Mouse (Mus musculus) kidney, adult 2 months (tissue): ENCODE measurements around the gene Fam222a. TPM values are rescaled to one million over a fixed set of nuclear protein-coding genes. Genes with fewer than 3 reads are reported as not detected.

Experiments
- DNase-seq: peaks from one replicate; pipeline ENCODE4 v3.0.0; 2021
- H3K27ac ChIP-seq: fragments of 200-500 bp; 2 replicates; pipeline ENCODE4 v1.5.1; 2012; ENCODE audit warnings: low read depth, low read length, control low read depth, inconsistent platforms; ENCODE audit not compliant: insufficient read depth
- H3K27me3 ChIP-seq: fragments of 200-500 bp; replicated peaks from 2 replicates; pipeline ENCODE4 v1.6.1; 2012; ENCODE audit warnings: mild to moderate bottlenecking, moderate library complexity, low read length, inconsistent platforms; ENCODE audit not compliant: control insufficient read depth, insufficient read depth
- H3K36me3 ChIP-seq: fragments of 200-500 bp; 2 replicates; pipeline ENCODE4 v1.6.1; 2012; ENCODE audit warnings: mild to moderate bottlenecking, moderate library complexity, low read length, inconsistent platforms; ENCODE audit not compliant: control insufficient read depth, insufficient read depth
- H3K4me1 ChIP-seq: fragments of 200-500 bp; 2 replicates; pipeline ENCODE4 v1.6.1; 2011; ENCODE audit warnings: low read length; ENCODE audit not compliant: control insufficient read depth, insufficient read depth
- H3K4me3 ChIP-seq: fragments of 200-500 bp; 2 replicates; pipeline ENCODE4 v1.5.1; 2011; ENCODE audit warnings: mild to moderate bottlenecking, low read depth, low read length, control low read depth; ENCODE audit not compliant: insufficient read depth
- CTCF ChIP-seq: fragments of 200-500 bp; conservative IDR thresholded peaks from 2 replicates; pipeline ENCODE4 v1.5.1; 2011; ENCODE audit warnings: low read depth, mild to moderate bottlenecking, control low read depth, low read length, moderate library complexity, mixed read lengths; ENCODE audit not compliant: insufficient read depth, insufficient read length
- POLR2A ChIP-seq: fragments of 200-500 bp; IDR thresholded peaks from one replicate; pipeline ENCODE4 v1.6.1; 2011; ENCODE audit warnings: low read depth, low read length, control low read depth
- WGBS: fragments of 180-500 bp; shearing (Covaris S2); methylation state at CpG from one replicate; pipeline ENCODE4 v1.1.7; 2018; 5-methylcytosine and 5-hydroxymethylcytosine counted together
- polyA plus RNA-seq: library from polyadenylated mRNA; depleted of rRNA; stranded (reverse); fragments of >200 nt; gene quantifications from 2 replicates; pipeline ENCODE4 v1.2.3, GENCODE M21; 2012

Fam222a gene
- polyA plus RNA-seq, 1 experiment: 4.9 TPM

DNA sequence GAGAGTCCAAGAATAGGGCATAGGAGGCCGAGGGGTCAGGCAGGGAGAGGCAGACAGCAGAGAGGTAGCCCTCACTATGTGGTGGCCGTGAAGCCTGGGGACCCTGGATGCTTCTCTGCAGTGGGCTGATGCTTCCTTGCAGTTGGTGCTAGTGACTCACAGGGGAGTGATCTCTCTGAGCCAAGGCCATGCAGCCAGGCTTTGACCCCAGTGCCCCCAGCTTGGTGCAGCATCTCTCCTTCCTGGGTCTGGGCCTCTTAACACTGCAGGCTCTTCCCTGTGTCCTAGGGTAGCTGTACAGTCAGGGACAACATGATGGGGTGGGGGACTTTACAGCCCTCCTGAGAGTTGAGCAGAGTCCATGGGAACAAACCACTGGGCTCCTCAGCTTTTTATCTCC lies 21.6 kb downstream of the Fam222a start:
- 31% methylated on average over 2 of the region's 2 CpGs for WGBS
- Histone ChIP-seq H3K27ac (peak overlapping the region; percentile 74), H3K4me1 (peaks cover 24% of the 10 kb centered on the region)

DNA sequence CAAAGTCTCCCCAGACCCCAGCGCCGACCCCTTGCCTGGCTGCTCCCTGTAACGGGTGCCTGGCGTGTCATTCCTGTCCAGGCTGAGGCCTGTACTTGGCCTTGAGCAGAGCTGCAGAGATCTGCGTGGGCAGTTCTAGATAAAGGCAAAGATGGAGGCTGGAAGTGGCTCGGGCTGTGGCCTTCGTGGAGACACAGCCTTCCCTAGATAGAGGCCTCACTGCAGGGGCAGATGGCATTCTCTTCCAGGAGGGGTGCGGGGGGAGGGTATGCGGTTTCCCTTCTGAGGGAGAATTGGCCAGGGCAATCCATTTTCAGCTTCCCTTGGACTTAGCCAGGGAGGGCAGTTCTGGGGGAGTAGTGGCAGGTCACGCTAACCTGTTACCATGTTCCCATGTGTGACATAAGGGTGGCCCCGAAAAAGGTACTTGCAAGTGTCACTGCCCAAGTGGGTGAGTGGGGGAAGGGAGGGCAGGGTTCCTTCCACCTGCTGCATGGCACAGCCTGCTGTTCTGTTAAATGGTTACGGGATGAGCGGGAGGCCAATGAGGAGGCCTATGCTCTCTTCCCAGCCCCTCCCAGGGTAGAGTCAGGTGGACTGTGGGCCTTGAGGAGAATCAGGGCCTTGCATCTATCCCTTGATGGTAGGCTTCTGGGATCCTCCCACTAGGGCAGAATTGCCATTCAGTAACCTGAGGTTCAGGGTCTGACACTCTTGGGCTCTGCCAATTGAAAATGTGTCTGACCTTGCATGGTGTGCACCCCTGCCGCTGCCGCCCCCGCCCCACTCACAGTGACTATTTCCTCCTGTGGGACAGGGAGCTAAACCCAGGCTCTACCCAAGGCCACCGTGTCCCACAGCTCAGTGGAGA lies 22.5 kb downstream of the Fam222a start:
- no peak for DNase-seq
- no peak overlapping the region for H3K4me3 ChIP-seq
- 68% methylated on average over 17 of the region's 17 CpGs for WGBS

More for the DNA sequence above, 21.6 kb downstream of the Fam222a start:
- DNase-seq: no peak
- Histone ChIP-seq H3K36me3 (no peaks in the 10 kb centered on the region), H3K4me3 (no peak overlapping the region), H3K27me3 (no peaks in the 10 kb centered on the region)
- TF ChIP-seq POLR2A: no peak
- TF ChIP-seq CTCF: no peak

DNA sequence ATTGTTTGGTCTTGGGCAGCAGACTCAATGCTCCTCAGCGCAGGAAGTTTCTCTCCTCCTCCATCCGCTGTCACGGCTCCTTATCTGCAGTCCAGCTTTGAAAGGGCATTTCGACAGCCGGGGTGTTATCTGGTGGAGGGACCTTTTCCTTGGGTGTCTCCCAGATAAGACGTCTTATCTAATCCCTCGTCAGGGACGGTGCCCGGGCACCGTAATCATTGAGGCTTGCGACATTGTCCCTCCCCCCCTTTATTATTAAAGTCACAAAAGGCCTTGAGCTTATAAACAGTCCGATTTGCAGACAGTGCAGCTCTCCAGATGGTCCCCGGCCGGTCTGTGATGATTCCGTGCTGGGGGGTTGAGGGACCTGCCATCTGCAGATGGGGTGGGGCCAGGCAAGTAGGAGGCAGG lies 23.3 kb downstream of the Fam222a start:
- DNase-seq: no peak
- Histone ChIP-seq H3K4me1 (peaks cover 35% of the 10 kb centered on the region), H3K4me3 (no peak overlapping the region), H3K36me3 (no peaks in the 10 kb centered on the region), H3K27ac (no peak overlapping the region), H3K27me3 (no peaks in the 10 kb centered on the region)
- TF ChIP-seq CTCF (no peak), POLR2A (no peak)
- WGBS: 61% methylated on average over 15 of the region's 15 CpGs

More for the DNA sequence above, 22.5 kb downstream of the Fam222a start:
- Histone ChIP-seq H3K4me1 (peaks cover 29% of the 10 kb centered on the region), H3K27ac (peak overlapping the region; percentile 21), H3K36me3 (no peaks in the 10 kb centered on the region), H3K27me3 (no peaks in the 10 kb centered on the region)
- no peak for TF ChIP-seq CTCF
- no peak for TF ChIP-seq POLR2A

DNA sequence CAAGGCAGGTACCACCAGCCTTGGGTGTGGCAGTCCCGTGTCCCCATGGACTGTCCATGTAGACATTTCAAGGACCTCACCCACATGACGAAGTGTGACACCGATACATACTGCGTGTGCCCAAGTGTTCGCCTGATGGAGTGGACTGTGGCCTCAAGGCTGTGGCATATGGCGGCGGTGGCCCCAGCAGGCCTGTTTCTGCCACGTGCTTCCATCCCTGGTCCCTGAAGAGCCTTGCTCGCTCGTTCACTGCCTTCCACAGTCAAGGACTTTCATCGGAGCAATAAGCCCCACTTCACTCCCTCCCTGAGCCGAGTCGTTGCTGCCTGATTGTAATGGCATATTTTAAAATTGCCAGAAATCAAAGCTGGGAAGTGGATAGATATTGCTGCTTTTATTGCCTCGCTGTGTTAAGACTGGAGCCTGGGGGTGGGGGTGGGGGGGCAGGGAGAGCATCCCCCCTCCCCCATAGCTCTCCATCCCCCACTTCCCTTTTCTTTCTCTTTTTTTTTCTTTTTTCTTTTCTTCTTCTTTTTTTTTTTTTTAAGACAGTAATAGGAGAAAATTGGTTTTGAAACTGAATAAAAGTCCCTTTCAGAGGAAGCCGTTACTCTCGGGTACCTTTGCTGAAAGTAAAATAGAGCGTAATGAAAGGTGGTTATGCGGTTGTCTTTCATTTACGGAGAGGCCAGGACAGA lies 24.8 kb downstream of the Fam222a start:
- peaks cover 49% of the 10 kb centered on the region for H3K4me1 ChIP-seq
- no peaks in the 10 kb centered on the region for H3K36me3 ChIP-seq
- no peak for TF ChIP-seq POLR2A
- TF ChIP-seq CTCF: no peak
- no peak overlapping the region for H3K4me3 ChIP-seq
- 66% methylated on average over 19 of the region's 19 CpGs for WGBS
- DNase-seq: no peak
- no peak overlapping the region for H3K27ac ChIP-seq
- no peaks in the 10 kb centered on the region for H3K27me3 ChIP-seq

DNA sequence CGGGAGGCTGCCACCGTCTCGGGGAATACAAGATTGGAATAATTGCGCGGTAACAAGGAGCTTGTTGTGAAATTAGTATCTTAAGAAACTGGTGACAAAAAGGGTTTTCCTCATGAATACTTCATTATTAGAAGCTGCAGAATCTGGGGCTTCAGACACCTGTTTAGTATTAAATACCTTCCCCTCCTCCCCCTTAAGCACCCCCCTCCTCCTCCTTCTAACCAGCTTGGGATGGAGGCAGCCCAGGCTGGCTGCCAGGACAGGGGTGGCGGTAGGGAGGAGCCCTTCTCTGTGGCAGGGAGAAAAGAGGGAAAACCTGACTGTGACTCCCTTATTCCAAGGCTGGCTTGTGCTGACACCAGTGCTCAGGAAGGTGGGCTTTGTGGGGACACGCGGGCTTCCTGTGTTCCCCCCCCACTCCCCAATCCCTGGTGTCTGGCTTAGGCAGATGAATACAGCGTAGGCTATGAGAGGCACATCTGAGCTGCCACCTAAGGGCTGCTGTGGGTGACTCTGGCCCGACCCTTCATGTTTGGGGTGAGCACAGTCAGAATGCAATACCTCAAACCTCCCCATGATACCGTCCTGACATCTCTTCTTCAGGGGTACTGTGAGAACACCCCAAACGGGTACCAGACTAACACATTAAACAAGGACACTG lies 25.5 kb downstream of the Fam222a start:
- Histone ChIP-seq H3K4me3 (no peak overlapping the region), H3K27me3 (no peaks in the 10 kb centered on the region), H3K4me1 (peaks cover 47% of the 10 kb centered on the region), H3K36me3 (no peaks in the 10 kb centered on the region), H3K27ac (peak overlapping the region; percentile 83)
- 50% methylated on average over 12 of the region's 12 CpGs for WGBS
- DNase-seq: peak; percentile 43
- no peak for TF ChIP-seq CTCF
- no peak for TF ChIP-seq POLR2A

DNA sequence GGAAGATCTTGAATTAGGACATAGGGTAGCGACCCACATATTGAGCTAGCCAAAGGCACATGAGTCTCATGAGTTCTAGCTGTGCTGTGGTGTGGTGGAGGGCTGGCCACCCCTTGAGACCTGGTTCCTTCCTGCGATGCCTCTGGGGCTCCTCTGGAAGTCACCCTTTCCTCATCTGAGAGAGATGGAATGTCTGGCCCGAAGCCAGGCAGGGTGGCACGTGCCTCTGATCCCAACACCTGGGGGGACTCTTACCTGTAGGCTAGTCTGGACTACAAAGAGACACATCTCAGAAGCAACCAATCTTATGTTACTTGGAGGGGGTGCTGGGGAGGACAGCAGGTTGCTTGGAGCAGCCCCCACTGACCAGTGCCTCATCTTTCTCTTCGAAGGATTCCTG lies 26.1 kb downstream of the Fam222a start:
- TF ChIP-seq CTCF (no peak), POLR2A (no peak)
- peak overlapping the region; percentile 83 for H3K27ac ChIP-seq
- H3K27me3 ChIP-seq: no peaks in the 10 kb centered on the region
- 43% methylated on average over 5 of the region's 5 CpGs for WGBS
- peak; percentile 64 for DNase-seq
- no peak overlapping the region for H3K4me3 ChIP-seq
- no peaks in the 10 kb centered on the region for H3K36me3 ChIP-seq
- H3K4me1 ChIP-seq: peaks cover 40% of the 10 kb centered on the region

DNA sequence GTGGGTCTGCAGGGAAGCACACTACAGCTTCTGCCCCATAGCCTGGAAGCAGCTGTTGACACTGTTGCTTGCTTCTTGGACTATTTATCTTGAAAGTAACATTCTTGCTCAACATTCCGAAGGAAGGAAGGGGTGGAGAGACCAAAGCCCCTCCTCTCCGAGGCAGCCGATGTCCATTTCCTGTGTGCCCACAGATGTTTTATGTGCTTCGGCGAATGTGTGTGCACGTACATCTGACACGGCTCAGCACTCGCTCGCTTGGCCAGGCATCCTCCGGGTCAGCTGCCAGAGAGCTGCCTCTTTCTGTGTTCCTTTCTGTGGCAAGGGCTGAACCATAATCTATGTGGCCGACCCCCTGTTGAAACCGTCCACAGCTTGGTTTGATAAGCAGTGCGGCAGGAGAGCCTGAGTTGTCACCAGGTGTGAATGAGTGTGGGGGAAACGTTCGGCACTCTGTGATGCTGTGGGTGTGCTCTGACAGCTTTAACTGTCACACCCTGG lies 27.0 kb downstream of the Fam222a start:
- no peaks in the 10 kb centered on the region for H3K27me3 ChIP-seq
- peaks cover 36% of the 10 kb centered on the region for H3K4me1 ChIP-seq
- peak overlapping the region; percentile 83 for H3K27ac ChIP-seq
- no peaks in the 10 kb centered on the region for H3K36me3 ChIP-seq
- H3K4me3 ChIP-seq: no peak overlapping the region
- peak; percentile 73 for DNase-seq
- WGBS: 24% methylated on average over 15 of the region's 15 CpGs
- TF ChIP-seq CTCF (no peak), POLR2A (no peak)
